Mouse (Mus musculus) urinary bladder, postnatal 36 days (tissue): ENCODE data around the gene Rnf185.
A peak's percentile ranks its signal among the peaks of the same experiment; 100 is the strongest.

Experiments
- DNase-seq, 2 experiments: peaks; one replicate each; pipeline ENCODE4 v3.0.0; 2022; ENCODE audit warnings: low spot score in 2 of 2, mixed read lengths in 1 of 2

Rnf185 gene

GRCm38 (mm10) chr11:3452167-3452639 is at the start of gene Rnf185:
Gene Rnf185 (minus strand): TSS chr11:3452363.
- peak; percentile 89 to 94 for DNase-seq

- no peak for DNase-seq
Observed at GRCm38 (mm10) chr11:3497296-3497695, 45.1 kb upstream of the Rnf185 start.

GRCm38 (mm10) chr11:3496756-3497155 is 44.6 kb upstream of the Rnf185 start:
- no peak for DNase-seq

GRCm38 (mm10) chr11:3495496-3495895 is 43.3 kb upstream of the Rnf185 start:
- DNase-seq = no peak

- DNase-seq = no peak
Observed at GRCm38 (mm10) chr11:3494857-3495256, 42.7 kb upstream of the Rnf185 start.

- DNase-seq = no peak
Observed at GRCm38 (mm10) chr11:3492748-3493147, 40.6 kb upstream of the Rnf185 start.

- DNase-seq = no peak
Observed at GRCm38 (mm10) chr11:3489036-3489435, 36.9 kb upstream of the Rnf185 start.

- DNase-seq = no peak
Observed at GRCm38 (mm10) chr11:3487952-3488570, 35.9 kb upstream of the Rnf185 start, which contains the start of gene Pla2g3. Gene Pla2g3 (plus strand): TSS chr11:3488284.

GRCm38 (mm10) chr11:3486349-3486748 is 34.2 kb upstream of the Rnf185 start:
- DNase-seq = no peak

GRCm38 (mm10) chr11:3483980-3484642 is 31.9 kb upstream of the Rnf185 start:
- no peak for DNase-seq

GRCm38 (mm10) chr11:3475489-3475888 is 23.3 kb upstream of the Rnf185 start:
- DNase-seq = no peak

GRCm38 (mm10) chr11:3474480-3475115 is 22.4 kb upstream of the Rnf185 start:
- DNase-seq = no peak

- peak; percentile 68 to 81 for DNase-seq
Observed at GRCm38 (mm10) chr11:3472484-3472883, 20.3 kb upstream of the Rnf185 start.

GRCm38 (mm10) chr11:3471448-3471850 is 19.3 kb upstream of the Rnf185 start:
- DNase-seq = no peak

GRCm38 (mm10) chr11:3462846-3463245 is 10.7 kb upstream of the Rnf185 start:
- DNase-seq = no peak

- DNase-seq = no peak
Observed at GRCm38 (mm10) chr11:3459105-3459468, 6.9 kb upstream of the Rnf185 start.

- DNase-seq = no peak
Observed at GRCm38 (mm10) chr11:3458428-3459104, 6.4 kb upstream of the Rnf185 start.

GRCm38 (mm10) chr11:3456354-3456753 is 4.2 kb upstream of the Rnf185 start:
- peak; percentile 37 to 42 for DNase-seq

- DNase-seq = no peak
Observed at GRCm38 (mm10) chr11:3454506-3454905, 2.3 kb upstream of the Rnf185 start.

GRCm38 (mm10) chr11:3453467-3453866 is 1.3 kb upstream of the Rnf185 start:
- DNase-seq = no peak

- no peak for DNase-seq
Observed at GRCm38 (mm10) chr11:3452769-3453168, 606 bp upstream of the Rnf185 start.

- DNase-seq = peak in 1 of 2 experiments; percentile 55
Observed at GRCm38 (mm10) chr11:3451701-3452163, 431 bp downstream of the Rnf185 start.
